Mouse (Mus musculus): ENCODE results near the gene Cdkn2d. TPM values are rescaled to one million over a fixed set of nuclear protein-coding genes. Genes with fewer than 3 reads are reported as not detected.
A peak's percentile ranks its signal among the peaks of the same experiment; 100 is the strongest.
"Not testable (repeated sequence)": the region's sequence is repeated elsewhere in the genome, so short reads cannot be mapped to it uniquely, and the experiment has no call there.

Gene Cdkn2d
- polyA plus RNA-seq, 1 experiment from 2014 or later, result 57.7 TPM

DNA sequence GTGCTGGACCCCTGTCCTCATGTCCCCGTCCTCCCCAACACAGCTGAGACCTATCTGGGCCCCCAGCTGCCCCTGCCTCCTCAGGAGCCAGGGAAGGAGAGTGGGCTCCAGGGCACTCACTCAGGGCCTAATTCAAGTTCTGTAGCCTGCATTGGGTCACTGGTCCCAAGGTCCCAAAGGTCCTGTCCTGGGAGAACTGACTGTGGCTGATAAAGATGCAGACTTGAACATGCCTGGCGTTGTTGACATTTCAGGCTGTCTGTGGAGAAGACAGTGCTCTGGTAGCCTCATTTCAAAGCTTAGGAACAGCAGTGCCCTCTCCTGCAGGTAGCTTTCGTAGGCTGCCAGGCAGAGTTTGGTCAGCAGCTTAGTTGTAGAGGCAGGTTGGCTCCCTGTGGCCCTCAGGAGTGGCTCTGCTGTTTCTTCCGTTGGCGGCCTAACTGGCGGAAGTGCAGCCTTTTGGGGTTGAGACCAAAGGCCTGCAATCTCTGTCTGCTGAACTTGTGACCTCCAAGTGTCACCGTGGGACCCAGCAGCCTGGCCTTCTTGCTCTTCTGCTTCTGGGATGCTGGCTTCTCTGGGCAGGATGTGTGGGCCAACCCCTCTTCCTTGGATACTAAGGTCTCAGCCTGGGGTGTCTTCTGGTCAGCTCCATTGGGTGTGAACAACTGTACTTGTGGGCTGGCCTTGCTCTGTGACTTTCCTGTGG is 17.5 kb downstream of the Cdkn2d start:
- H3K27ac ChIP-seq (ENCODE audit: low read length), result no peak overlapping the region
- no peak overlapping the region for H3K4me3 ChIP-seq (ENCODE audit: low read length)
- ATAC-seq (ENCODE audit: low read depth), result no peak
- WGBS, result 63% methylated on average over 7 of the region's 7 CpGs
- no peak overlapping the region for H3K9ac ChIP-seq (ENCODE audit: low read length)
- no peaks in the 10 kb centered on the region for H3K4me1 ChIP-seq (replicated peaks; ENCODE audit: control insufficient read depth, insufficient read depth, low read length)
- H3K4me2 ChIP-seq (ENCODE audit: low read depth, low read length), result no peak overlapping the region
- H3K27me3 ChIP-seq (ENCODE audit: control insufficient read depth, insufficient read depth, low read depth, low read length), result no peaks in the 10 kb centered on the region
- peaks cover 69% of the 10 kb centered on the region for H3K36me3 ChIP-seq (ENCODE audit: control insufficient read depth, insufficient read depth, low read length)
- no peaks in the 10 kb centered on the region for H3K9me3 ChIP-seq (ENCODE audit: control insufficient read depth, low read length)

- no peaks in the 10 kb centered on the region for H3K9me3 ChIP-seq (ENCODE audit: control insufficient read depth, low read length)
- H3K36me3 ChIP-seq (ENCODE audit: control insufficient read depth, insufficient read depth, low read length), result peaks cover 72% of the 10 kb centered on the region
- no peak for ATAC-seq (ENCODE audit: low read depth)
Measured at GRCm38 (mm10) chr9:21273094-21273493, 18.1 kb downstream of the Cdkn2d start.

GRCm38 (mm10) chr9:21272391-21272790 is 18.8 kb downstream of the Cdkn2d start:
- Histone ChIP-seq H3K27ac (ENCODE audit: low read length) (no peak overlapping the region), H3K4me1 (replicated peaks; ENCODE audit: control insufficient read depth, insufficient read depth, low read length) (no peaks in the 10 kb centered on the region), H3K36me3 (ENCODE audit: control insufficient read depth, insufficient read depth, low read length) (peaks cover 70% of the 10 kb centered on the region), H3K4me3 (ENCODE audit: low read length) (no peak overlapping the region), H3K9ac (ENCODE audit: low read length) (no peak overlapping the region), H3K9me3 (ENCODE audit: control insufficient read depth, low read length) (no peaks in the 10 kb centered on the region), H3K27me3 (ENCODE audit: control insufficient read depth, insufficient read depth, low read depth, low read length) (no peaks in the 10 kb centered on the region), H3K4me2 (ENCODE audit: low read depth, low read length) (no peak overlapping the region)
- ATAC-seq (ENCODE audit: low read depth), result no peak
- WGBS, result 88% methylated on average over 9 of the region's 9 CpGs

More at GRCm38 (mm10) chr9:21273094-21273493, 18.1 kb downstream of the Cdkn2d start:
- Histone ChIP-seq H3K4me1 (replicated peaks; ENCODE audit: control insufficient read depth, insufficient read depth, low read length) (no peaks in the 10 kb centered on the region), H3K4me2 (ENCODE audit: low read depth, low read length) (no peak overlapping the region), H3K27ac (ENCODE audit: low read length) (no peak overlapping the region), H3K27me3 (ENCODE audit: control insufficient read depth, insufficient read depth, low read depth, low read length) (no peaks in the 10 kb centered on the region), H3K4me3 (ENCODE audit: low read length) (no peak overlapping the region), H3K9ac (ENCODE audit: low read length) (no peak overlapping the region)
- WGBS, result 82% methylated on average over 8 of the region's 8 CpGs

GRCm38 (mm10) chr9:21269590-21269989 is 21.6 kb downstream of the Cdkn2d start:
- 69% methylated on average over 5 of the region's 5 CpGs for WGBS

GRCm38 (mm10) chr9:21268305-21268704 is 22.9 kb downstream of the Cdkn2d start:
- Histone ChIP-seq H3K36me3 (ENCODE audit: control insufficient read depth, insufficient read depth, low read length) (peaks cover 52% of the 10 kb centered on the region), H3K4me3 (ENCODE audit: low read length) (no peak overlapping the region), H3K27ac (ENCODE audit: low read length) (no peak overlapping the region), H3K27me3 (ENCODE audit: control insufficient read depth, insufficient read depth, low read depth, low read length) (no peaks in the 10 kb centered on the region), H3K4me1 (replicated peaks; ENCODE audit: control insufficient read depth, insufficient read depth, low read length) (peaks cover 20% of the 10 kb centered on the region), H3K9ac (ENCODE audit: low read length) (no peak overlapping the region), H3K4me2 (ENCODE audit: low read depth, low read length) (no peak overlapping the region), H3K9me3 (ENCODE audit: control insufficient read depth, low read length) (no peaks in the 10 kb centered on the region)
- no peak for ATAC-seq (ENCODE audit: low read depth)
- 91% methylated on average over 16 of the region's 16 CpGs for WGBS

More at GRCm38 (mm10) chr9:21269590-21269989, 21.6 kb downstream of the Cdkn2d start:
- H3K4me2 ChIP-seq (ENCODE audit: low read depth, low read length); H3K27me3 ChIP-seq (ENCODE audit: control insufficient read depth, insufficient read depth, low read depth, low read length); ATAC-seq (ENCODE audit: low read depth); H3K9ac ChIP-seq (ENCODE audit: low read length); H3K4me3 ChIP-seq (ENCODE audit: low read length); H3K27ac ChIP-seq (ENCODE audit: low read length); H3K9me3 ChIP-seq (ENCODE audit: control insufficient read depth, low read length): not testable (repeated sequence)
- Histone ChIP-seq H3K36me3 (ENCODE audit: control insufficient read depth, insufficient read depth, low read length) (peaks cover 61% of the 10 kb centered on the region), H3K4me1 (replicated peaks; ENCODE audit: control insufficient read depth, insufficient read depth, low read length) (peaks cover 17% of the 10 kb centered on the region)

GRCm38 (mm10) chr9:21266889-21267288 is 24.3 kb downstream of the Cdkn2d start:
- no peak overlapping the region for H3K4me2 ChIP-seq (ENCODE audit: low read depth, low read length)
- H3K9ac ChIP-seq (ENCODE audit: low read length), result no peak overlapping the region; the same call in 1 of the 2 replicates
- H3K27me3 ChIP-seq (ENCODE audit: control insufficient read depth, insufficient read depth, low read depth, low read length), result no peaks in the 10 kb centered on the region
- 90% methylated on average over 5 of the region's 5 CpGs for WGBS
- ATAC-seq (ENCODE audit: low read depth), result no peak
- peaks cover 20% of the 10 kb centered on the region for H3K4me1 ChIP-seq (replicated peaks; ENCODE audit: control insufficient read depth, insufficient read depth, low read length)
- H3K27ac ChIP-seq (ENCODE audit: low read length), result no peak overlapping the region
- no peaks in the 10 kb centered on the region for H3K9me3 ChIP-seq (ENCODE audit: control insufficient read depth, low read length)
- peaks cover 40% of the 10 kb centered on the region for H3K36me3 ChIP-seq (ENCODE audit: control insufficient read depth, insufficient read depth, low read length)
- no peak overlapping the region for H3K4me3 ChIP-seq (ENCODE audit: low read length)

DNA sequence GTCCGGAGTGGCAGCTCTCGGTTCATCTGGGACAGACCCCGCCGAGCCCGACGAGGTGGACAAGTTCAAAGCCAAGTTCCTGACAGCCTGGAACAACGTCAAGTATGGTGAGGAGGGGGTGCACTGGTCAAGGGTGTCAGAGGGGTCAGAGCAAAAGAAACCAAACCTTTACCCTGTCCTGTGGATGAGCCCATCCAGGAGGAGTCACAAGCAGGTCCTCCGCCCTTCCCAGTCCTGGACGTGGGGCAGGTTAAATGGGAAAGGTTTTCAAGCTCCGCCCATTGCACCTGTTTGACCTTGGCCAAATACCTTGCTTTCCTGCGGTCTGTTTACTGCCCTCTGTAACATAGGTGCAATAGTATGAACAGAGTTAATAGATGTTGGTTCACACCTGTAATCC is 25.6 kb downstream of the Cdkn2d start:
- peak overlapping the region; percentile 96 for H3K9ac ChIP-seq (ENCODE audit: low read length)
- H3K4me3 ChIP-seq (ENCODE audit: low read length), result peak overlapping the region; percentile 96
- 8% methylated on average over 11 of the region's 11 CpGs for WGBS
- peaks cover 20% of the 10 kb centered on the region for H3K4me1 ChIP-seq (replicated peaks; ENCODE audit: control insufficient read depth, insufficient read depth, low read length)
- no peaks in the 10 kb centered on the region for H3K27me3 ChIP-seq (ENCODE audit: control insufficient read depth, insufficient read depth, low read depth, low read length)
- ATAC-seq (ENCODE audit: low read depth), result no peak
- H3K4me2 ChIP-seq (ENCODE audit: low read depth, low read length), result peak overlapping the region; percentile 71
- peak overlapping the region; percentile 79 for H3K27ac ChIP-seq (ENCODE audit: low read length)
- H3K36me3 ChIP-seq (ENCODE audit: control insufficient read depth, insufficient read depth, low read length), result peaks cover 30% of the 10 kb centered on the region
- H3K9me3 ChIP-seq (ENCODE audit: control insufficient read depth, low read length), result no peaks in the 10 kb centered on the region

DNA sequence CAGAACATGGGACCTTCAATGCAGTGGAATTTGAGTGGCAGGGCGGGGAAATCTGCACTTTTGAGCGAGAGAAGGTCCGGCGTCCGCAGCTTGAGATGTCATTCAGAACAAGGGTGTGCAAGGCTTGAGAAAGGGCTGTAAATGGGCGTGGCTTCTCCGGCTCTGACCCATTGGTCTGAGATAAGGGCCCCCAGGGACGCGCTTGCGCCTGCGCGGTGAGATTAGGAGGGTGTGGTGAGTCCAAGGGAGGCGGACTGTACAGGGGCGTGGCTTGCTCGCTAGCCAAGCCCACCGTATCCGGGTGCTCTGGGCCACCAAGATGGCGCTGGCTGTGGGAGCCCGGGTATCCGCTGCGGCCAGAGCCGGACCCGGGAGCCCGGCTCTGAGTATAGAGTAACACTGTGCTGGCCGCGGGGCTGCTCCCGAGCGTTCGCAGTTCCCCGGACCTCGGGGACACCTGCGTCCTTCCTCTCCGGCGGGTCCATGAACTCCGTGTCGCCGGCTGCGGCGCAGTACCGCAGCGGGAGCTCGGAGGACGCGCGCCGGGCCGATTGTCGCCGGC is 26.1 kb downstream of the Cdkn2d start, which contains the start of gene Atg4d:
Gene Atg4d, plus strand, starts transcription at position 294 of the 562 bp plus-strand sequence.
- H3K36me3 ChIP-seq (ENCODE audit: control insufficient read depth, insufficient read depth, low read length), result peaks cover 25% of the 10 kb centered on the region
- peaks cover 20% of the 10 kb centered on the region for H3K4me1 ChIP-seq (replicated peaks; ENCODE audit: control insufficient read depth, insufficient read depth, low read length)
- ATAC-seq (ENCODE audit: low read depth), result peak; percentile 100
- H3K27me3 ChIP-seq (ENCODE audit: control insufficient read depth, insufficient read depth, low read depth, low read length), result no peaks in the 10 kb centered on the region
- H3K9ac ChIP-seq (ENCODE audit: low read length), result peak within 1 kb of the TSS; percentile 96
- peak within 1 kb of the TSS; percentile 80 for H3K4me2 ChIP-seq (ENCODE audit: low read depth, low read length)
- peak within 1 kb of the TSS; percentile 91 for H3K27ac ChIP-seq (ENCODE audit: low read length)
- no peaks in the 10 kb centered on the region for H3K9me3 ChIP-seq (ENCODE audit: control insufficient read depth, low read length)
- peak within 1 kb of the TSS; percentile 96 for H3K4me3 ChIP-seq (ENCODE audit: low read length)
- under 1% methylated on average over 49 of the region's 49 CpGs for WGBS

- ATAC-seq (ENCODE audit: low read depth), result peak; percentile 50
- H3K9me3 ChIP-seq (ENCODE audit: control insufficient read depth, low read length), result no peaks in the 10 kb centered on the region
- H3K9ac ChIP-seq (ENCODE audit: low read length), result peak overlapping the region; percentile 69
- H3K27ac ChIP-seq (ENCODE audit: low read length), result peak overlapping the region; percentile 91
- H3K36me3 ChIP-seq (ENCODE audit: control insufficient read depth, insufficient read depth, low read length), result peaks cover 22% of the 10 kb centered on the region
- peak overlapping the region; percentile 80 for H3K4me2 ChIP-seq (ENCODE audit: low read depth, low read length)
- peak overlapping the region; percentile 96 for H3K4me3 ChIP-seq (ENCODE audit: low read length)
- H3K27me3 ChIP-seq (ENCODE audit: control insufficient read depth, insufficient read depth, low read depth, low read length), result no peaks in the 10 kb centered on the region
- 16% methylated on average over 17 of the region's 17 CpGs for WGBS
- H3K4me1 ChIP-seq (replicated peaks; ENCODE audit: control insufficient read depth, insufficient read depth, low read length), result peaks cover 20% of the 10 kb centered on the region
Measured at GRCm38 (mm10) chr9:21264272-21264999, 26.8 kb downstream of the Cdkn2d start.
